Mouse (Mus musculus) CH12F3 (cell line): Measurements from ENCODE around the gene Acads.
"Not testable (repeated sequence)": the region's sequence is repeated elsewhere in the genome, so short reads cannot be mapped to it uniquely, and the experiment has no call there.

Source experiments
- in situ Hi-C: fragments of 300-500 bp; cut with MboI; formaldehyde crosslinking; loops from 2 replicates; pipeline ENCODE4 v1.14.3; 2020; ENCODE audit warnings: low sequenced_read_pairs

Acads gene

DNA sequence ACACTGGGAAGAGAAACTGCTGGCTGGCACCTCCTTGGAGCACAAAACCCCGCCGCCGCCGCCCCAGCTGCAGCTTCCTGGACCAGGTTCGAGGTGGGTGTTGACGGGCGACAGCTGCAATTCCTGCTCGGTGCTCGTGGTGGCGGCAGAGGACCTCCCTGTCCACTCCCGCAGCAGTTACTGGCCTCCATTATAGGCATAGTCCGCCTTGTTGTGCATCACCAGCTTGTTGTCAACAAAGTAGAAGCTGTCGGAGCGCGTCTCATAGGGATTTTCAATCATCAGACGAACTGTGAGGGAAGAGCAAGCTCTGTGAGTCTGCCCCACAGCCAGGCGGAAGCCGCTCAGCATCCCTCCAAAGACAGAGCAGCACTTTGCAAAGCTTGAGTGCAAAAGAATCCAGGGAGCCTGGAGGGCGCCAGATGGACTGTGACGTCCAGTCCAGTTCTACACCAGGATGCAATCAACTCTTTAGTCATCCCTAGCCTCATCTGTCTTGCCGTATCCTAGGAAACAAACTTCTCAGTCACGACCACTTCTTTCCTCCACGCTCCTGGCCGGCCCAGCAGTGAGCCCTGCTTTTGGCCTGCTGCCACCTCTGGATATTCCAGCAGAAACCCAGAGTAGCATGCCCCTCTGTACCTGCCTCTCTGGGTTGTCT, 6.2 kb upstream of the Acads start:
- in situ Hi-C loops = no loop called here

DNA sequence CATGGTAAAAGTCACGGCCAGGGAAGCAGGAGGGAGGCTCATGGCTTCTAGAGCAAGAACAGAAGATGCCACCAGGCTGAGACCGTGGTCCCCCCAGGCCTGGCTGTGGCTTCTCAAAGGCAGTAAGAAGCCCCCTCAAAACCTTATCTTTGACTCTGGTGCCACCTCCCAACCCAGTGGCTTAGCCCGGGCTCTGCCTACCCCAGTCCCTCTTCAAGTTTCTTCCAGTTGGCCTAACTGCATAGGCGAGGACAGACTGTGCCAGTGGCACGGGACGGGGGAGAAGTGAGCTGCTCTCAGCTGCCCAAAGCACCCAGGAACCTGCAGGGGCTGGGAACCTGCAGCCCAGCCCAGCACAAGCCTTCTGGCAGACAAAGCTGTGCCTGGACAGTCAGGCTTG, 5.5 kb upstream of the Acads start:
- in situ Hi-C loops = no loop called here

DNA sequence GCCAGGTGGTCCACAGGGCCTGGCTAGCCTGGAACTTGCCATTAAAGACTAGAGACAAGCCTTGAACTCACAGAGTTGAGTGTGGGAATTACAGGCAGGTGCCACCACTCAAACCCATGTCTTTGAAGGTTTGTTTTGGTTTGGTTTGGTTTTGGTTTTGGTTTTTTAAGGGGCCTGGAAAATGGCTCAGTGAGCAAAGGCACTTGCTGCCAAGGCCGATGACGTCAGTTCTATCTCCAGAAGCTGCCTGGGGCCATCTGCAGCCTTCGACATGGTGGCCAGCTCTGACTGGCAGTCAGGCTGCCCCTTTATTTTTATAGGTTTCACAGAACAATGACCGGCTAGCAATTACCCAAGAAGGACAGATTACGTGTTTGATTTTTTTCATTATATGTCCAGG, 1.8 kb upstream of the Acads start:
- in situ Hi-C loops = no loop called here

DNA sequence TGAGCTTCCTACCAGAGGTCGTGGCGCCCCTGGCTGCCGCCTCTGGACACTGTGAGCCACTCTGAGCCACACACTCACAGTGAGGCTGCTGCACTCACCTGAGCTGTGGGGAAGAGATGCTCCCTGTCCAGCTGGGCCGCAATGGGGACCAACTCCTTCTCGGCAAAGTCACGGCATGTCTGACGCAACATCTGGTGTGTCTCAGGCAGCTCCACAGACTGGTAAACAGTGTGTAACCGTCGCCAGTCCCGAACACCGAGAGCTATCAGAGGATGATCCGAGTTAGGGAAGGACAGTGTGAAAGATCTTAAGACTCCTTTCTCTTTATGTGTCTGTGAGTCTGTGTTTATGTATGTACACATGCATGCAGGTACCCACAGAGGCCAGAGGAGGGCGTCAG, 1.7 kb downstream of the Acads start:
- in situ Hi-C loops = no loop called here

DNA sequence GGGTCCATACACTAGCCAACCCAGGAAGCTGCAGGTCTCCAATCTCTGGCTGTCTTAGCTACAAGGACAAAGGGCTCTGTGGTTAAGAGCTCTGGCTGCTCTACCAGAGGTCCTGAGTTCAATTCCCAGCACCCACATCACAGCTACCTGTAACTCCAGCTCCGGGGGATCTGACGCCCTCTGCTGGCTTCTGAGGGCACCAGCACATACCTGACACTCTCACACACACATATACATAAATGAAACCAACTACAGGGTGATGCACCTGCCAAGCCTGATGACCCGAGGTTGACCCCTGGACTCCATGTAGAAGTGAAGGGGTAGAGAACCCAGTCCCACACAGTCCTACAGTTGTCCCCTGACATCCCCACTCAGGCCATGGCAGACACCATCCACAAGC, 2.7 kb downstream of the Acads start:
- in situ Hi-C loops = no loop called here

DNA sequence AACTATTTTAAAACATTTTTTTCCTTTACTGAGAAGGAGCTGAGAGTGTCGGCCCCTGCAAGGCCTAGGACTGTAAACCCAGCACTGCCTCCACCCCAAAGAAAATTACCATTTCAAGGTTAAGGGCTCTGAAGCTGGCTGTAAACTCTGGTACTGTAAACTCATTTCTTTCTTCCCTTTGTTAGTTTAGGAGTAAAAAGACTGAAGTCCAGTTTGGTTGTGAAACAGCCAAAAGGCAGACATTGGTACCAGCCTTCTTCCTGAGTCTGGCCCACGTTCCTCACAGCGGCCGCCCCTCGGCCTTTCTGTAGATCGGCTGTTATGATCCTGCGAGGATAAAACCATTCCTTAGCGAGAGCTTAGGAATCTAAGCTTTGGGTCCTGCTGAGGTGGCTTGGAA, 4.6 kb downstream of the Acads start:
- in situ Hi-C loops = no loop called here

DNA sequence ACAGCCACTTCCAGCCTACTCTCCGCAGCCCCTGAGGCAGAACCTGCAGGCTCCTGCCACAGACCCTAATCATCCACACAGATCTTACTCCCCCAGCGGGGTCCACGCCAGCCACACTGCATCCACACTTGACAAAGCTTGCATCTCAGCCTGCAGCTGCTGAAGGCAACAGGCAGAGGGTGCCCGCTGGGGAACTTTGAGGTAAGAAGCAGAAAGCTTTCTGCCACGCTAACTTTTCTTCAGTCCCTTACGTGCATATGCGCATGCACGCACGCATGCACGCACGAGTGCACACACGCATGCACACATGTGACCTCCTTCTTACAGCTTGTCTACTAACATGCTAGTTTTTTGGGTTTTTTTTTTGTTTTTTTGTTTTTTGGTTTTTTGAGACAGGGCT, 5.9 kb downstream of the Acads start:
- in situ Hi-C loops = no loop called here

DNA sequence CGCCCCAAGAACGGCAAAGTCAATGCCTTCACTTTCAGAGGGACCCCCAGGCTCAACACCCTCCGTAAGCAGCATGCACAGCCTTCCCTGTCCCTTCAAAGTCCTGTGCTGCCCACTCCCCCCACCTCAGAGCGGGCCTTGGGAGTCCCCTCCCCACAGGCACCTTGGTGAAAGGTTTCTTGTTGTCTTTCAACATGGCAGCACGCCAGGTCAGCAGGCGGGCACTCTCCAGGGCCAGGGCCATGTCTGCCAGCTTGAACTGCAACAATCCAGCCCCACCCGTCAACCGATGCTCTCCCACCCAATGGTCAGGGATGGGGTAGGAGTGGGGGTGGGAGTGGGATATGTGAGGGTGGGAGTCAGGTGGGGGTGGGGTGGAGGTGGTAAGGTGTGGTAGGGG, 8.0 kb downstream of the Acads start:
- in situ Hi-C loops = no loop called here

DNA sequence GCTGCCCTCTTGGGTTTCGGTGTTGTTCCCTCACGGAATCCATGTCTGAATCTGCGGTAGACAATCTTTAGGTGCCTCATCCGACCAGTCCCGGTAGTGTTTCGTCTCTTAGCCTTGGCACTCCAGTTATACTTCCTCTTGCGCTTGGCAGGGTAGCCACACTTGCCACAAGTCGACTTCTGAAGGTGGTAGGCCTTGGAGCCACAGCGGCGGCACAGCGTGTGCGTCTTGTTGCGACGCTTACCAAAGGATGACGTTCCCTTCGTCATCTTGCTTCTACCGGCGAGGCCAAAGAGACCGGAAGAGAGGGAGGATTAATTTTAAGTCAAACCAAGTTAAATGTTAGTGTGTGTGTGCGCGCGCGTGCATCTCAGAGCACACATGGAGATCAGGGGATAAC, 15.9 kb downstream of the Acads start:
- in situ Hi-C loops = not testable (repeated sequence)

DNA sequence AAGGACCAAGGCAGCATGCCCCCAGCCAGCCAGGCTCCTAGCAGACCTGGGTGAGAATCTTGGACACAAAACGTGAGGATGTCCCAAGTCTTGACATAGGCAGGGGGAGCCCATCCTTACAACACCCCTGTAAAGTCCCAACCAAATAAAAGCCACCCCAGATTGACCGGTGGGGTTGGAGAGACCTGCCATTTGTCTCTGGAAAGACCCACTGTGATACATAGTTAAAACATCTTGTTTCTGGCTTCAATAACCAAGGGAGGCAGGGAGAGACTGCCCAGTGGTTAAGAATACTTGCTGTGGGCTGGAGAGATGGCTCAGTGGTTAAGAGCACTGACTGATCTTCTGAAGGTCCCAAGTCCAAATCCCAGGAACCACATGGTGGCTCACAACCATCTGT, 16.9 kb downstream of the Acads start:
- in situ Hi-C loops = no loop called here

DNA sequence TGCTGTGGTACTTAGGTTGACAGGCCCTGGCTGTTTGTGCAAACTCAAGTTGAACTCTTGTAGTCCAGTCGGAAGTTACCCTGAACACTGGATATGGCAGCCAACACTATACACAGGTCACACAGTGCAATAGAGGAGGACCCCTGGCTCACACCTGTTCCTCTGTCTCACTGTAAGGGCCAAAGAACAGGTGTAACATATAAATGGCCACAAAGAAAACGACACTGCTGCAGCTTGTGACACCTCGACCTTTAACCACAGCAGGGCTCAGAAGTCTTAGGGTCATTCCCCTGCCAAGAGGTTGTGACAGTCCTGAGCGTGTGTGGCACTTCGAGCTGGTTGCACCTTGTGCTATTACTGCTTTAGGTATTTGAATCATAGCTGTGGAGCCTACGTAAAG, 18.7 kb downstream of the Acads start:
- in situ Hi-C loops = no loop called here

DNA sequence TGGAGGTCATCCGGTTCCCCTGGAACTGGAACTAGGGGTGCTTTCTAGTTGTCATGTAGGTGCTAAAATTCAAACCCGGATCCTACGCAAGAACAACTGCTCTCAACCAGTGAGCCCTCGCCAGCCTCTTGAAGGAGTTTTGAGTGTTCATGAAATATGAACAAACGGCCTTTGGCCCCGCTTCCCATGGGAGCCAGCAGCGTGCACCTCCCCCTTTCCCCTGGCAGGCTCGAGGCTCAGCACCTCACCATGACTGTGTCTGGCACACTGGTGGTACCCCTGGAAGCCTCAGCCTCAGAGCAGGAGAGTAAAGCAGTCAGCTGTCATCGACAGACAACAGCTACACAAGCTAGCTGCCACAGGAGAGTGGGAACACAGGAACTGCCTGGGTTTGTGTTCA, 19.2 kb downstream of the Acads start:
- in situ Hi-C loops = no loop called here

DNA sequence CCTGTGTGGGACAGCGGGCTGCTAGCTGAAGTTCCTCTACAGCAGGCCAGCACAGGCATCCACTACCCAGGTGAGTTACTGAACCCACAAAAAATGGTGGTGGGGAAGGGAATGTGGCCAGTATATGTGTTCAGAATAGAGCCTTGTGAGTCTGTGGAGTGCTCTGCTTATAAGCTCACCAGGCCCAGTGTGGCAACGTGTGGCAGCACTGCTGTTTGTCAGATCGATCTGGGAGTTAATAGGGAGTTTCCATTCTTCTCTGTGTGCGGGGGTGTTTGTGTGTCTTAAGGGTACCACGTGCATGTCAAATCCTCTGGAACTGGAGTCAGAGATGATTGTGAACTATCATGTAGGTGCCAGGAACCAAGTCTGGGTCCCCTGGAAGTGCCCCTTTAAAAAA, 19.6 kb downstream of the Acads start:
- in situ Hi-C loops = no loop called here

DNA sequence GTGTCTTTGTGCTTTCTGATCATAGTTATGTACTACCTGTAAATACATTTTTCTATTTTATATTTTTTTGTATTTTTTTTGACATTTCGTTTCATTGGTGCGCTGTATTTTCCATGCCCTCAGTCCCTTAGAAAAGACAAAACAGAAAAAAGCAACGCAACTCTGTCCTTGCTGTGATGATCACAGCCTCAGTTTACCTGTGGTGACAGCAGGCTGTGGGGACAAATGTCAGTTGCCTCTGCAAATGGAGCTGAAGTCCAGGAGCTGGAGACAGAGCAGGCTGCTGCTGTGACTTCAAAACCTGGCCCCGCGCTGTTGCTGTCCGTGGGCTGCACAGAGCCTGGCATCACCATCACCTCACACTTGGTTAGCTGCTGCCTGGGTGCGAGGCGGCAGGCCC, 21.0 kb downstream of the Acads start, which contains the start of gene Gm10401:
Gm10401 (minus strand) TSS at position 101 of the 400 bp plus-strand sequence.
- in situ Hi-C loops = no loop called here

DNA sequence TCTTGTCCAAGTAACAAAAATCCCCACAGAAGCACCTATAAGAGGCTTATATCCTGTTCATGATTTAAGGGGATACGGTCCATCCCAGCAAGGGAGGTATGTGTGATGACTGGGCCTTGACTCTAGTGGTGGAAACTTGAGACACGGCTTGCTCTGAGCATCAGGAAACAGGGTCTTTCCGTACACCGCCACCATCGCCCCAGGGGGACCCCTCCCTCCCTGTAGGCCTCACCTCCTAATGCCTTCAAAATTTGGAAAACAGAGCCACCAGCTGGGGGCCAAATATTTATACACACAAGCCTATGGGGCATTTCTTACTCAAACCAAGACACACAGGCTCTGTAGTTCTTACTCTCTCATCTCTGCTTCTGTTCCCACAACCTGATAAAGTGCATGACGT, 27.4 kb downstream of the Acads start:
- in situ Hi-C loops = no loop called here

DNA sequence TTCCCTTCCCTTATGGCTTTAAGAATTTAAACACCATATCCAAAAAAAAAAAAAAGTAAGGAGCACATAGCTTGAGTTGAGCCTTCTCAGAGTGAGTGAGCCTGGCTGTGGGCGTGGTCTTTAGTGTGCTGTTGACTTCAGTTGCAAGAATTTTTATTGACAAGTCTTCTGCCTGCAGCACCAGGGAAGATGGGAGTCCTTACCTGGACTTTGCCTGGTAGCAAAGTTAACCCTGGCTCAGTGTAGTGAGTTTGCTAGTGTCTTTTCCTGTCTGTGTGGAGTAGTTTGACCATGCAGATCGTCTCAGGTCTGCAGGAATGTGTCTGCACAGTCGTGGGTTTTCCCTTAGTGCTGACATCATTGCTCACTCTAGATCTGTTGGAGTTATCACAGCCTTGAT, 28.1 kb downstream of the Acads start:
- in situ Hi-C loops = no loop called here

DNA sequence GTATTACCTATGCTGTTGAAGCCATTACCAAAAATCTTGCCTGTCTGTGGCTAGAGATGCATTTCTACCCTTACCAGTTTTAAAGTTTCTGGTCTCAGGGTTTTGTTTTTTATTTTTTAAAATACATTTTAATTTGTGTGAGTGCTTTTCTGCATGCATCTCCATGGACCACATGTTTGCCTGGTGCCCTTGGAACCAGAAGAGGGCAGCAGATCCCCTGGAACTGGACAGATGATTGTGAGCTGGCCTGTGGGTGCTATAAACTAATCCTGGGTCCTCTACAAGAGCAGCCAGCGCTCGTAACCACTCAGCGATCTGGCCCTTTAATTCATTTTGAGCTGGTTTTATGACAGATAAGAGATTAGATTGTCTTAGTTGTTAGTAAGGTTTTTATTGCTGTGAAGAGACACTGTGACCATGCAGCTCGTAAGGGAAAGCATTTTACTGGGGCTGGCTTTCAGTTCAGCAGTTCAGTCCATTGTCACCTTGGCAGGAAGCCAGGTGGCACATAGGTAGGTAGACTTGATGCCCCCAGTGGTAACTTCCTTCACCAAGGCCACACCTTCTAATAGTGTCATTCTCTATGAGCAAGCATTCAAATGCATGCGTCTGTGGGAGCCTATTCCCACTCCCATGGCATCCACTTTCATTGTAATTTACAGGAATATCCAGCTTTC, 29.4 kb downstream of the Acads start:
- in situ Hi-C loops = no loop called here

DNA sequence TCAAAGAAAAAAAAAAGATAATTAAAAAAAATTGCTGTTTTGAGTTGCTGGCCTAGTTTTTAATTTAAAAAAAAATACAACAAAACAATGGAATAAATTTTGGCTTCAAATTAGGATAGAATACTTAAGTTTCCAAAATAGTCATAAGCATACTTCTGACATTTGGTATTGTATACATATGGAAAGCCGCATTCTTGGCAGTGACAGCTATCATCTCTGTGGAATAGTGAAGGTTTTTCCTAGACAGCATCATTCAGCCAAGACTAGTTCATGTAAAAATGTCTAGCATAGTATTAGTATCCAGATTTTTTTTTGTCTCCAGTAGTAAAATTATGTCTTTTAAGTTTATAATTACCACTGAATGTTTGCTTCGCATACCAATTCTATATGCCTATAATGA, 33.5 kb downstream of the Acads start:
- in situ Hi-C loops = no loop called here

DNA sequence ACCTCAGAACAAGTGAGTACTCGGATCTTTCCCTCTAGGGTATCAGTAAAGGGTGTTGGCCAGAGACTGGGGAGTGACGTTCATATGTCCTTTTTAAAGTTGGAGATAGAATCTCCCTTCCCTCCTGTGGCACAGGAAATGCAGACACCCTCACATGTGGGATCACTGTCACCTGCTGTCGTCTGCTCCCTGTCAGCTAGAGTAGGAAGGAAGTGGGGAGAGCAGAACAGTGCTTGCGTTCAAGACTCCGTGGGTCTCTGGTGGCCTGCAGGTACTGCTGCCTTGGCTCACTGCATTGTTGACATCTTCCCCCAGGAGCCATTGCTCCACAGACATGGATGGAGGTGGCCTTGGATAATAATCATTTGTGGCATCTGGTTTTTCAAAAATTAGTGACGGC, 35.7 kb downstream of the Acads start:
- in situ Hi-C loops = no loop called here

DNA sequence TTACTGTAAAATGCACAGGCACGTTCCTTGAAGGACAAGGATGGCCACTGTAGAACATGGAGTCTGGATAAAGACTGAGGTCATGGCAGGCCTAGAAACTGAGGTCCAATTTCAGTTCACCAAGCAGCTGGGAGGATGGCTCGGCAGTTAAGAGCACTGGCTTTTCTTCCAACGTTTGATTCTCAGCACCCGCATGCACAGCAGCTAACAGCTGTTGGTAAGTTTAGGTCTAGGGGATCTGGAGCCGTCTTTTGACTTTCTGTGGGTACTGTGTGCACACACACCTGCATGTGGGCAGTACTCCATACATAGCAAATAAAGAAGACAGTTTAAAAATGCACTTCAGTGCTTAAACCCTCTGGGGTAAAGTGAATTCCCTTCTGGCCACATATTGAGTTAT, 37.5 kb downstream of the Acads start:
- in situ Hi-C loops = no loop called here

DNA sequence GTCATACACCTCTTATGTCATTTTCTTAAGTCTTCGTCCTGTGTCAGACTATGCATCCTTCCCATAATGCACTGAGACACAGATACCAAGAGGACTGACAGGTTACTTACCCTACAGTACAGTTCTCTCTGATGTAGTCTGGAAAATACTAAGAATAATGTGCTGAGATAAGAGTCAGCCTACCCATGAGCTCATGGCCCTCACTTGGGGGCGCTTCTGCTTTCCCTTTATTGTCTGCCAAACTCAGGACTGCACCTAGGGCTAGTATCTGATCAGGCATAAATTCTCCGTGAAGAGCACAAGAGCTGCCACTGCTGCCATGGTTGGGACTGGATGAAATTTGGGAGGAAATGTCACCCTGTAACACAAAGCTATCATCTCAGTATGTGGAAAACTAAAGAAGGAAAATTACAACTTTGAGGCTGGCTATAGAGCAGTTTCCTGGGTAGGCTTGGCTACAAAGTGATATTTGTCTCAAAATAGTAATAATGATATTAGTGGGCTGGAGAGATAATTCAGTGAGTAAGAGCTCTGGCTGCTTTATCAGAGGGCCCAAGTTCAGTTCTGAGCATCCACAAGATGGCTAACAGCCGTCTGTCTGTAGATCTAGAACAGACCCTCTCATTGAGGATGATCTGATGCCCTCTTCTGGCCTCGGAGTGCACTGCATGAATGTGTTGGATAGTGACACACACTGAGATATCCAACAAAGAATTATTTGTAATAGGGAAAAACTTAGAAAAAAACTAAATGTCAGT, 42.8 kb downstream of the Acads start:
- in situ Hi-C loops = loop anchor here (5.0 kb wide), 1 partner anchor 99 kb away; no protein-coding TSS in a partner anchor

DNA sequence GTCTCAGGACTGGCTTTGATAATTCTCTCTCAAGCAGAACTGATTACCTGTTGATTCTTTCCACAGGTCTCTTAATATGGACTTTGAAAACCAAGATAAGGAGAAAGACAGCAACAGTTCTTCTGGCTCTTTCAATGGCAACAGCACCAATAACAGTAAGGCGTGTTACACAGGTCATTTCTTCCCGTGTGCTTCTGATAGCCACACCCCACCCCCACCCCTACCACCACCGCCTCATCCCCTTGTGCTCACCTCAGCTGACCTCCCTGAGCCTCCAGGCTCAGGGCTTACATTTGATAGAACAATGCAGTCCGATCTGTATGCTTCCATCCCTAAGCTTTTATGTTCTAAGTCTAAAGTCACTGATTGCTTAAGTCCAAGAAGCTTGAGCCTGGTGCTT, 44.4 kb downstream of the Acads start:
- in situ Hi-C loops = loop anchor here (5.0 kb wide), 1 partner anchor 97 kb away; no protein-coding TSS in a partner anchor
